Mouse (Mus musculus) MEL (cell line): ENCODE data around the gene Ntrk3. TPM values are rescaled to one million over a fixed set of nuclear protein-coding genes. Genes with fewer than 3 reads are reported as not detected.

ENCODE experiments used
- DNase-seq: peaks from one replicate; pipeline ENCODE4 v3.0.0; 2011; ENCODE audit warnings: low read depth, low spot score
- H3K27ac ChIP-seq: 2 replicates; pipeline ENCODE4 v1.5.1; 2012; ENCODE audit warnings: low read depth, mild to moderate bottlenecking, control low read depth, low read length, moderate library complexity; ENCODE audit not compliant: control insufficient read depth
- H3K27me3 ChIP-seq, 2 experiments: fragments of 150-350 bp in 1 of 2; sonication (generic) in 1 of 2; 2 replicates each; pipeline ENCODE4 v1.6.1; 2012; ENCODE audit warnings: low read length in 2 of 2, mild to moderate bottlenecking in 2 of 2, improper control_type of control experiment in 1 of 2, moderate library complexity in 1 of 2; ENCODE audit not compliant: insufficient read depth in 2 of 2, control insufficient read depth in 1 of 2
- H3K36me3 ChIP-seq, 2 experiments: 2 replicates each; pipeline ENCODE4 v1.6.1; 2012 to 2014; ENCODE audit warnings: low read length in 2 of 2, improper control_type of control experiment in 1 of 2, inconsistent platforms in 1 of 2, mild to moderate bottlenecking in 1 of 2; ENCODE audit not compliant: insufficient read depth in 2 of 2, control insufficient read depth in 1 of 2
- H3K4me1 ChIP-seq, 2 experiments: fragments of 150-350 bp in 1 of 2; sonication (generic) in 1 of 2; 2 replicates each; pipeline ENCODE4 v1.6.1; 2012; ENCODE audit warnings: low read length in 2 of 2, improper control_type of control experiment in 1 of 2, mild to moderate bottlenecking in 1 of 2; ENCODE audit not compliant: insufficient read depth in 2 of 2, control insufficient read depth in 1 of 2
- H3K4me3 ChIP-seq, 2 experiments: fragments of 150-350 bp in 1 of 2; sonication (generic) in 1 of 2; 2 replicates each; pipeline ENCODE4 v1.5.1; 2012; ENCODE audit warnings: low read depth in 2 of 2, low read length in 2 of 2, mild to moderate bottlenecking in 2 of 2, moderate library complexity in 2 of 2, control low read depth in 1 of 2, improper control_type of control experiment in 1 of 2; ENCODE audit not compliant: control insufficient read depth in 1 of 2, insufficient read depth in 1 of 2
- H3K79me2 ChIP-seq: 2 replicates; pipeline ENCODE4 v1.6.1; 2012; ENCODE audit warnings: mild to moderate bottlenecking, low read length, moderate library complexity; ENCODE audit not compliant: control insufficient read depth, poor library complexity, insufficient read depth
- H3K9ac ChIP-seq: 2 replicates; pipeline ENCODE4 v1.6.1; 2012; ENCODE audit warnings: low read depth, mild to moderate bottlenecking, control low read depth, low read length, moderate library complexity; ENCODE audit not compliant: control insufficient read depth, poor library complexity, severe bottlenecking
- H3K9me3 ChIP-seq: fragments of 150-350 bp; sonication (generic); replicated peaks from 2 replicates; pipeline ENCODE4 v1.6.1; 2012; ENCODE audit warnings: mild to moderate bottlenecking, low read length, improper control_type of control experiment, moderate library complexity; ENCODE audit not compliant: insufficient read depth
- CHD1 ChIP-seq: IDR thresholded peaks from 2 replicates; pipeline ENCODE4 v1.6.1; 2012; ENCODE audit warnings: low read depth, mild to moderate bottlenecking, inconsistent platforms, low read length, improper control_type of control experiment
- CHD2 ChIP-seq: IDR thresholded peaks from 2 replicates; pipeline ENCODE4 v1.6.1; 2011; ENCODE audit warnings: low read length, improper control_type of control experiment
- ELF1 ChIP-seq: IDR thresholded peaks from 2 replicates; pipeline ENCODE4 v1.6.1; 2014; ENCODE audit warnings: low read depth, mild to moderate bottlenecking, inconsistent platforms, low read length, improper control_type of control experiment, moderate library complexity
- ETS1 ChIP-seq: IDR thresholded peaks from 2 replicates; pipeline ENCODE4 v1.6.1; 2012; ENCODE audit warnings: low read depth, mild to moderate bottlenecking, inconsistent platforms, low read length, improper control_type of control experiment, moderate library complexity
- JUND ChIP-seq: IDR thresholded peaks from 2 replicates; pipeline ENCODE4 v1.6.1; 2011; ENCODE audit warnings: low read depth, mild to moderate bottlenecking, improper control_type of control experiment, low read length
- MAFK ChIP-seq: IDR thresholded peaks from 2 replicates; pipeline ENCODE4 v1.6.1; 2011; ENCODE audit warnings: low read depth, mild to moderate bottlenecking, low read length, improper control_type of control experiment, borderline replicate concordance
- MXI1 ChIP-seq: IDR thresholded peaks from 2 replicates; pipeline ENCODE4 v1.6.1; 2011; ENCODE audit warnings: mild to moderate bottlenecking, low read depth, low read length, improper control_type of control experiment
- MYB ChIP-seq: IDR thresholded peaks from 2 replicates; pipeline ENCODE4 v1.6.1; 2011; ENCODE audit warnings: mild to moderate bottlenecking, low read depth, low read length, improper control_type of control experiment
- MYC ChIP-seq: IDR thresholded peaks from 2 replicates; pipeline ENCODE4 v1.6.1; 2011; ENCODE audit warnings: low read depth, mild to moderate bottlenecking, low read length, improper control_type of control experiment, moderate library complexity
- NELFE ChIP-seq: IDR thresholded peaks from 2 replicates; pipeline ENCODE4 v1.6.1; 2011; ENCODE audit warnings: low read depth, low read length, improper control_type of control experiment
- NRF1 ChIP-seq: IDR thresholded peaks from 2 replicates; pipeline ENCODE4 v1.6.1; 2014; ENCODE audit warnings: low read depth, mild to moderate bottlenecking, inconsistent platforms, low read length, improper control_type of control experiment, moderate library complexity; ENCODE audit not compliant: poor library complexity, insufficient read depth, severe bottlenecking
- POLR2A ChIP-seq, 2 experiments: IDR thresholded peaks; 2 replicates each; pipeline ENCODE4 v1.6.1; 2011 to 2012; ENCODE audit warnings: low read length in 2 of 2, mild to moderate bottlenecking in 2 of 2, control low read depth in 1 of 2, improper control_type of control experiment in 1 of 2, low read depth in 1 of 2, moderate library complexity in 1 of 2; ENCODE audit not compliant: control insufficient read depth in 1 of 2, insufficient read depth in 1 of 2, poor library complexity in 1 of 2
- POLR2AphosphoS2 ChIP-seq: IDR thresholded peaks from 2 replicates; pipeline ENCODE4 v1.6.1; 2011; ENCODE audit warnings: low read length, improper control_type of control experiment
- POLR2AphosphoS5 ChIP-seq: IDR thresholded peaks from 2 replicates; pipeline ENCODE4 v1.6.1; 2012; ENCODE audit warnings: low read depth, borderline replicate concordance, mild to moderate bottlenecking, inconsistent platforms, low read length, moderate library complexity, mixed read lengths
- UBTF ChIP-seq: IDR thresholded peaks from 2 replicates; pipeline ENCODE4 v1.6.1; 2012; ENCODE audit warnings: low read depth, mild to moderate bottlenecking, inconsistent platforms, low read length, improper control_type of control experiment, moderate library complexity, borderline replicate concordance; ENCODE audit not compliant: insufficient read depth
- USF2 ChIP-seq, 2 experiments: IDR thresholded peaks; 2 replicates each; pipeline ENCODE4 v1.6.1; 2011 to 2012; ENCODE audit warnings: improper control_type of control experiment in 2 of 2, low read length in 2 of 2, borderline replicate concordance in 1 of 2, inconsistent platforms in 1 of 2, low read depth in 1 of 2, mild to moderate bottlenecking in 1 of 2; ENCODE audit not compliant: insufficient read depth in 1 of 2
- ZMIZ1 ChIP-seq: IDR thresholded peaks from 2 replicates; pipeline ENCODE4 v1.6.1; 2012; ENCODE audit warnings: low read depth, mild to moderate bottlenecking, inconsistent platforms, low read length, improper control_type of control experiment, moderate library complexity
- polyA plus RNA-seq, 2 experiments: library from polyadenylated mRNA; stranded (reverse) in 1 of 2; unstranded in 1 of 2; fragments of >175 nt in 1 of 2; fragments of >200 nt in 1 of 2; gene quantifications; 2 replicates each; pipeline versions ENCODE4 v1.2.1 to v1.2.4; 2012; ENCODE audit warnings: low replicate concordance in 2 of 2, low read depth in 1 of 2; ENCODE audit not compliant: insufficient read length in 2 of 2, insufficient read depth in 1 of 2, missing spikeins in 1 of 2
- total RNA-seq: library from RNA; depleted of rRNA; stranded (reverse); fragments of 300-350 nt; gene quantifications from 2 replicates; pipeline ENCODE4 v1.2.3, GENCODE M21; 2012

Gene Ntrk3
- total and polyA plus RNA-seq, 3 experiments: 0.04 TPM; not detected in 2

DNA sequence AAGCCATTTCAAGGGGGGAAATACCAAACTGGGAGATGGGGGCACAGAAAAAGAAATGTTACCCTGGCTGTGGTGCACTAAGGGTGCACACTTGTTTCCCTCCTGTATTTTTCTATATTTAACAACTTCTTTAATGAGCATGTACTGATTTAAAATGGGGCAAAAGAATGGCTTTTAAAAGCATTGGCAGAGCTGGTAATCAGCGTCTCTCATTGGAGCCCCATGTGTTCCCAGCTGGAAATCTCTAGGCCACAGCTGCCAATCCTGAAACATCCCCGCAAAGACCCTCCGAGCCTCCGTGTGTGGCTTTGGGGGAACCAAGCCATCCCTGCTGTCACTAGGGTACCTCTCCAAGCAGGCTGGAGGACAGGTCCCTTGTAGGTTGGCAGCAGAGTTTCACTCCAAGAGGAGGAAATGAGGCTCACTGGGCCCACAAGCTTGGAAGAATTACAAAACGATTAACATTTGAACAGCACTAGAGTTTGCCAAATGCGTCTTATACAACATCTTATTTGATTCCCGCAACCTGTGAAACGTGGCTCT lies 16.7 kb upstream of the Ntrk3 start:
- Histone ChIP-seq H3K4me1 (no peaks in the 10 kb centered on the region), H3K27me3 (peaks cover 2 to 7% of the 10 kb centered on the region in 2 experiments), H3K9me3 (no peaks in the 10 kb centered on the region), H3K79me2 (no peaks in the 10 kb centered on the region), H3K4me3 (no peak overlapping the region), H3K9ac (no peak overlapping the region), H3K27ac (no peak overlapping the region), H3K36me3 (no peaks in the 10 kb centered on the region)
- no peak for DNase-seq
- TF ChIP-seq ZMIZ1 (no peak), USF2 (IDR thresholded peaks at IDR 0.05; ENCODE audit: borderline replicate concordance in 1 of 2, insufficient read depth in 1 of 2, low read depth in 1 of 2, low read length in 2 of 2) (no peak), CHD2 (no peak), ETS1 (no peak)

- TF ChIP-seq NRF1 (no peak), NELFE (no peak), MYB (no peak), UBTF (no peak), CHD2 (no peak), ELF1 (no peak), POLR2AphosphoS5 (no peak), POLR2AphosphoS2 (no peak), MYC (no peak), CHD1 (no peak), POLR2A (IDR thresholded peaks at IDR 0.05; ENCODE audit: control insufficient read depth in 1 of 2, insufficient read depth in 1 of 2, low read depth in 1 of 2, low read length in 2 of 2, poor library complexity in 1 of 2) (no peak), MAFK (no peak), JUND (no peak), MXI1 (no peak)
- TF ChIP-seq, all 39 proteins: peak for 0
- Histone ChIP-seq H3K27ac (no peak overlapping the region), H3K27me3 (peaks cover 2 to 4% of the 10 kb centered on the region in 2 experiments; a peak in 3 of 4 replicates), H3K4me1 (no peaks in the 10 kb centered on the region), H3K9ac (no peak overlapping the region), H3K36me3 (no peaks in the 10 kb centered on the region), H3K79me2 (no peaks in the 10 kb centered on the region), H3K9me3 (no peaks in the 10 kb centered on the region), H3K4me3 (no peak overlapping the region)
- no peak for DNase-seq
These were observed 16.1 kb upstream of the Ntrk3 start for GRCm38 (mm10) chr7:78753752-78754457.
